Mouse (Mus musculus): ENCODE results near the gene Sirt7. TPM values are rescaled to one million over a fixed set of nuclear protein-coding genes. Genes with fewer than 3 reads are reported as not detected.
A peak's percentile ranks its signal among the peaks of the same experiment; 100 is the strongest.

Sirt7 gene
- total RNA-seq, 2 experiments from 2014 or later = 34.3 to 70.6 TPM

GRCm38 (mm10) chr11:120620195-120620594, 4.8 kb downstream of the Sirt7 start:
- no peak for DNase-seq (ENCODE audit: low spot score in 2 of 2)

- no peak for DNase-seq (ENCODE audit: low spot score in 2 of 2)
Measured at GRCm38 (mm10) chr11:120618619-120619535, 6.2 kb downstream of the Sirt7 start.

GRCm38 (mm10) chr11:120617519-120618112, 7.4 kb downstream of the Sirt7 start, which contains the start of gene Pcyt2:
TSS of gene Pcyt2 (minus strand) at chr11:120617936.
- DNase-seq (ENCODE audit: low spot score in 2 of 2) = peak; percentile 94

- no peak for DNase-seq (ENCODE audit: low spot score in 2 of 2)
Measured at GRCm38 (mm10) chr11:120616617-120617294, 8.3 kb downstream of the Sirt7 start.

- DNase-seq (ENCODE audit: low spot score in 2 of 2) = no peak
Measured at GRCm38 (mm10) chr11:120615606-120616203, 9.3 kb downstream of the Sirt7 start.

GRCm38 (mm10) chr11:120615167-120615566, 9.9 kb downstream of the Sirt7 start:
- DNase-seq (ENCODE audit: low spot score in 2 of 2) = no peak

- DNase-seq (ENCODE audit: low spot score in 2 of 2) = no peak
Measured at GRCm38 (mm10) chr11:120613976-120614375, 11.1 kb downstream of the Sirt7 start.

- DNase-seq (ENCODE audit: low spot score in 2 of 2) = no peak
Measured at GRCm38 (mm10) chr11:120613481-120613972, 11.5 kb downstream of the Sirt7 start.

- DNase-seq (ENCODE audit: low spot score in 2 of 2) = peak; percentile 70 to 72
Measured at GRCm38 (mm10) chr11:120612763-120613162, 12.3 kb downstream of the Sirt7 start.

GRCm38 (mm10) chr11:120610477-120611046, 14.5 kb downstream of the Sirt7 start:
- DNase-seq (ENCODE audit: low spot score in 2 of 2) = no peak

- peak in 1 of 2 experiments; percentile 26 for DNase-seq (ENCODE audit: low spot score in 2 of 2)
Measured at GRCm38 (mm10) chr11:120609250-120609649, 15.8 kb downstream of the Sirt7 start.

GRCm38 (mm10) chr11:120608241-120609034, 16.6 kb downstream of the Sirt7 start, which contains the start of gene Npb:
TSS of gene Npb (plus strand) at chr11:120608477.
- no peak for DNase-seq (ENCODE audit: low spot score in 2 of 2)

- no peak for DNase-seq (ENCODE audit: low spot score in 2 of 2)
Measured at GRCm38 (mm10) chr11:120606764-120607163, 18.3 kb downstream of the Sirt7 start.

GRCm38 (mm10) chr11:120605667-120606066, 19.4 kb downstream of the Sirt7 start:
- DNase-seq (ENCODE audit: low spot score in 2 of 2) = no peak

GRCm38 (mm10) chr11:120603545-120603944, 21.5 kb downstream of the Sirt7 start:
- DNase-seq (ENCODE audit: low spot score in 2 of 2) = no peak

GRCm38 (mm10) chr11:120600716-120601115, 24.3 kb downstream of the Sirt7 start:
- no peak for DNase-seq (ENCODE audit: low spot score in 2 of 2)

GRCm38 (mm10) chr11:120598990-120599549, 26.0 kb downstream of the Sirt7 start:
- DNase-seq (ENCODE audit: low spot score in 2 of 2) = no peak

- peak; percentile 94 to 96 for DNase-seq (ENCODE audit: low spot score in 2 of 2)
Measured at GRCm38 (mm10) chr11:120598283-120598989, 26.6 kb downstream of the Sirt7 start, which contains the start of the genes Alyref and Anapc11. TSS of gene Alyref (minus strand) at chr11:120598365. TSS of gene Anapc11 (plus strand) at chr11:120598421.

Measured in adrenal gland, adult 18-20 months (tissue).